Mouse (Mus musculus): Measurements from ENCODE around the gene Fam129c. TPM values are rescaled to one million over a fixed set of nuclear protein-coding genes. Genes with fewer than 3 reads are reported as not detected.

The Fam129c gene
- polyA plus RNA-seq, 1 experiment from 2014 or later, result 2.4 TPM

GRCm38 (mm10) chr8:71602666-71603334 is 5.4 kb downstream of the Fam129c start:
- H3K9ac ChIP-seq, result peak overlapping the region; percentile 16; the same call in 1 of the 2 replicates
- H3K36me3 ChIP-seq (ENCODE audit: insufficient read depth), result peaks cover 3% of the 10 kb centered on the region; the same call in 1 of the 2 replicates
- WGBS, result under 1% methylated on average over 32 of the region's 32 CpGs
- peak overlapping the region; percentile 74 for H3K4me2 ChIP-seq
- ATAC-seq (ENCODE audit: insufficient read depth) (peak; percentile 89), DNase-seq (peak; percentile 90)
- H3K27ac ChIP-seq (ENCODE audit: low read depth), result no peak overlapping the region
- H3K4me3 ChIP-seq (ENCODE audit: low read depth, low read length), result peak overlapping the region; percentile 35
- no peak for TF ChIP-seq CTCF (IDR thresholded peaks at IDR 0.05; ENCODE audit: low read depth)
- H3K9me3 ChIP-seq (ENCODE audit: low read depth, low read length), result no peaks in the 10 kb centered on the region
- H3K4me1 ChIP-seq (ENCODE audit: insufficient read depth), result 0 out of 2 replicates have a peak, but pooled peaks cover 5% of the 10 kb centered on the region
- peaks cover 22% of the 10 kb centered on the region for H3K27me3 ChIP-seq (ENCODE audit: insufficient read depth, low read length)

GRCm38 (mm10) chr8:71604021-71604420 is 6.6 kb downstream of the Fam129c start:
- Histone ChIP-seq H3K4me2 (no peak overlapping the region), H3K27ac (ENCODE audit: low read depth) (no peak overlapping the region), H3K36me3 (ENCODE audit: insufficient read depth) (peaks cover 3% of the 10 kb centered on the region; the same call in 1 of the 2 replicates), H3K9ac (no peak overlapping the region), H3K4me1 (ENCODE audit: insufficient read depth) (0 out of 2 replicates have a peak, but pooled peaks cover 5% of the 10 kb centered on the region), H3K4me3 (ENCODE audit: low read depth, low read length) (no peak overlapping the region), H3K9me3 (ENCODE audit: low read depth, low read length) (no peaks in the 10 kb centered on the region), H3K27me3 (ENCODE audit: insufficient read depth, low read length) (peaks cover 22% of the 10 kb centered on the region)
- TF ChIP-seq CTCF (IDR thresholded peaks at IDR 0.05; ENCODE audit: low read depth), result no peak
- WGBS, result 42% methylated on average over 7 of the region's 7 CpGs
- ATAC-seq (ENCODE audit: insufficient read depth), result no peak
- no peak for DNase-seq

GRCm38 (mm10) chr8:71610822-71611651 is 13.6 kb downstream of the Fam129c start, which contains the start of gene Colgalt1:
Gene Colgalt1, plus strand, starts transcription at chr8:71610998.
- Histone ChIP-seq H3K4me1 (ENCODE audit: insufficient read depth) (peaks cover 10% of the 10 kb centered on the region), H3K27me3 (ENCODE audit: insufficient read depth, low read length) (no peaks in the 10 kb centered on the region), H3K4me2 (peak within 1 kb of the TSS; percentile 90), H3K27ac (ENCODE audit: low read depth) (peak within 1 kb of the TSS; percentile 85), H3K4me3 (ENCODE audit: low read depth, low read length) (peak within 1 kb of the TSS; percentile 92), H3K9me3 (ENCODE audit: low read depth, low read length) (no peaks in the 10 kb centered on the region), H3K9ac (peak within 1 kb of the TSS; percentile 88), H3K36me3 (ENCODE audit: insufficient read depth) (peaks cover 27% of the 10 kb centered on the region)
- peak; percentile 99 for DNase-seq
- peak; percentile 100 for ATAC-seq (ENCODE audit: insufficient read depth)
- under 1% methylated on average over 80 of the region's 82 CpGs for WGBS
- TF ChIP-seq CTCF (IDR thresholded peaks at IDR 0.05; ENCODE audit: low read depth), result no peak

GRCm38 (mm10) chr8:71612141-71612540 is 14.7 kb downstream of the Fam129c start:
- WGBS, result 32% methylated on average over 5 of the region's 5 CpGs
- H3K27me3 ChIP-seq (ENCODE audit: insufficient read depth, low read length), result no peaks in the 10 kb centered on the region
- H3K4me1 ChIP-seq (ENCODE audit: insufficient read depth), result peaks cover 10% of the 10 kb centered on the region
- TF ChIP-seq CTCF (IDR thresholded peaks at IDR 0.05; ENCODE audit: low read depth), result no peak
- H3K27ac ChIP-seq (ENCODE audit: low read depth), result no peak overlapping the region
- DNase-seq (no peak), ATAC-seq (ENCODE audit: insufficient read depth) (no peak)
- peaks cover 36% of the 10 kb centered on the region for H3K36me3 ChIP-seq (ENCODE audit: insufficient read depth)
- peak overlapping the region; percentile 90 for H3K4me2 ChIP-seq
- no peaks in the 10 kb centered on the region for H3K9me3 ChIP-seq (ENCODE audit: low read depth, low read length)
- H3K9ac ChIP-seq, result peak overlapping the region; percentile 88
- peak overlapping the region; percentile 92 for H3K4me3 ChIP-seq (ENCODE audit: low read depth, low read length)

GRCm38 (mm10) chr8:71613418-71613817 is 16.0 kb downstream of the Fam129c start:
- DNase-seq, result no peak
- WGBS, result 43% methylated on average over 4 of the region's 4 CpGs
- H3K36me3 ChIP-seq (ENCODE audit: insufficient read depth), result peaks cover 49% of the 10 kb centered on the region
- H3K9me3 ChIP-seq (ENCODE audit: low read depth, low read length), result no peaks in the 10 kb centered on the region
- no peak for TF ChIP-seq CTCF (IDR thresholded peaks at IDR 0.05; ENCODE audit: low read depth)
- no peak overlapping the region for H3K4me3 ChIP-seq (ENCODE audit: low read depth, low read length)
- H3K27ac ChIP-seq (ENCODE audit: low read depth), result no peak overlapping the region
- ATAC-seq (ENCODE audit: insufficient read depth), result no peak
- H3K27me3 ChIP-seq (ENCODE audit: insufficient read depth, low read length), result no peaks in the 10 kb centered on the region
- peaks cover 10% of the 10 kb centered on the region for H3K4me1 ChIP-seq (ENCODE audit: insufficient read depth)
- no peak overlapping the region for H3K4me2 ChIP-seq
- H3K9ac ChIP-seq, result no peak overlapping the region

GRCm38 (mm10) chr8:71619786-71620185 is 22.3 kb downstream of the Fam129c start:
- Histone ChIP-seq H3K4me3 (ENCODE audit: low read depth, low read length) (no peak overlapping the region), H3K27me3 (ENCODE audit: insufficient read depth, low read length) (no peaks in the 10 kb centered on the region), H3K4me2 (no peak overlapping the region), H3K27ac (ENCODE audit: low read depth) (no peak overlapping the region), H3K9me3 (ENCODE audit: low read depth, low read length) (peaks cover 13% of the 10 kb centered on the region), H3K9ac (no peak overlapping the region), H3K4me1 (ENCODE audit: insufficient read depth) (no peaks in the 10 kb centered on the region), H3K36me3 (ENCODE audit: insufficient read depth) (peaks cover 92% of the 10 kb centered on the region)
- TF ChIP-seq CTCF (IDR thresholded peaks at IDR 0.05; ENCODE audit: low read depth), result no peak
- no peak for ATAC-seq (ENCODE audit: insufficient read depth)
- 97% methylated on average over 2 of the region's 2 CpGs for WGBS
- no peak for DNase-seq

GRCm38 (mm10) chr8:71625088-71625487 is 27.6 kb downstream of the Fam129c start:
- ATAC-seq (ENCODE audit: insufficient read depth), result no peak
- WGBS, result 84% methylated on average over 1 of the region's 1 CpGs

More at GRCm38 (mm10) chr8:71625088-71625487, 27.6 kb downstream of the Fam129c start:
- Histone ChIP-seq H3K9me3 (ENCODE audit: low read depth, low read length) (peaks cover 13% of the 10 kb centered on the region), H3K4me2 (no peak overlapping the region), H3K36me3 (ENCODE audit: insufficient read depth) (peaks cover 62% of the 10 kb centered on the region), H3K27me3 (ENCODE audit: insufficient read depth, low read length) (no peaks in the 10 kb centered on the region; the same call in 1 of the 2 replicates), H3K4me3 (ENCODE audit: low read depth, low read length) (no peak overlapping the region), H3K27ac (ENCODE audit: low read depth) (no peak overlapping the region), H3K4me1 (ENCODE audit: insufficient read depth) (peaks cover 10% of the 10 kb centered on the region), H3K9ac (no peak overlapping the region)
- DNase-seq, result no peak
- no peak for TF ChIP-seq CTCF (IDR thresholded peaks at IDR 0.05; ENCODE audit: low read depth)
